Mouse (Mus musculus) spleen, postnatal 4 days (tissue): ENCODE measurements around the gene Cald1.

Experiments used
- DNase-seq, 2 experiments: peaks; one replicate each; pipeline ENCODE4 v3.0.0; 2022; ENCODE audit warnings: low spot score in 2 of 2

Gene Cald1

GRCm38 (mm10) chr6:34664749-34665148 lies 66.4 kb downstream of the Cald1 start:
- DNase-seq: no peak

DNA sequence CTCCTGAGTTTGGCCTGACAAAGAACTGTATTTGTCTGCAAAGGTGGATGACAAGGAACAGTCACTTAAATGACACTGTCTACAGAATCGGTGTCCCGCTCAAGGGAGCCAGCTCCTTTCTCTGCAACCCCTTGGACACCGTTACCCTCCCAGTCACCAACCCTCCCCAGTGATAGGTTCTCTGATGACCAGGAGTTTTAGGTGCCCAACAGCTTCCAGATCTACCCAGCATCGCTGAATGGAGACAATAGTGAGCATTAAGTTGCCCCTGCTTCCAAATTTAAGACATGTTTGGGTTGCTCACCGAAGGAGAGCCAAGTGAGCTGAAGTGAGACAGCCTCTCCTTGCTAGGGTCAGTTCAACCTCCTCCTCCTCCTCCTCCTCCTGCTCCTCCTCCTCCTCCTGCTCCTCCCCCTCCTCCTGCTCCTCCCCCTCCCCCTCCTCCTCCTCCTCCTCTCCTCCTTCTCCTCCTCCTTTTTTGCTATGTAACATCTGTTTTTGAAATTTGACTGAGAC lies 70.5 kb downstream of the Cald1 start:
- no peak for DNase-seq

GRCm38 (mm10) chr6:34671355-34671754 lies 73.1 kb downstream of the Cald1 start:
- DNase-seq: no peak

- DNase-seq: no peak
Measured at GRCm38 (mm10) chr6:34674416-34674815, 76.1 kb downstream of the Cald1 start.

DNA sequence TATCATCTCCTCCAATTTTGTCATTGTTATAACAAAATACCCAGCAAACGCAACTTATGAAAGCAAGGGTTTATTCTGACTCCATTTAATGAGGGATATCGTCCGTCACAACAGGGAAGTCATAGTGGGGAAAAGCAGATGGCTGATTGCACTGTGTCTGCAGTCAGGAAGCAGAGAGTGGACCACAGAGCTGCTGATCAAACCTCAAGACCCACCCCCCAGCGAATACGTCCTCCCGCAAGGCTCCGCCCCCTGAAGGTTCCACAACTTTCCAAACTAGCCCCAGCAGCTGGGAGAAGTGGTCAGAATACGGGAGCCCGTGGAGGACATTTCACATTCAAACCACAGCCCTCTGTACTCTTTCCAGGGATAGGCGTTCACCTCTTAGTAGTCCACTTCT lies 76.6 kb downstream of the Cald1 start:
- no peak for DNase-seq

- DNase-seq: no peak
Measured at GRCm38 (mm10) chr6:34682126-34682525, 83.8 kb downstream of the Cald1 start.

DNA sequence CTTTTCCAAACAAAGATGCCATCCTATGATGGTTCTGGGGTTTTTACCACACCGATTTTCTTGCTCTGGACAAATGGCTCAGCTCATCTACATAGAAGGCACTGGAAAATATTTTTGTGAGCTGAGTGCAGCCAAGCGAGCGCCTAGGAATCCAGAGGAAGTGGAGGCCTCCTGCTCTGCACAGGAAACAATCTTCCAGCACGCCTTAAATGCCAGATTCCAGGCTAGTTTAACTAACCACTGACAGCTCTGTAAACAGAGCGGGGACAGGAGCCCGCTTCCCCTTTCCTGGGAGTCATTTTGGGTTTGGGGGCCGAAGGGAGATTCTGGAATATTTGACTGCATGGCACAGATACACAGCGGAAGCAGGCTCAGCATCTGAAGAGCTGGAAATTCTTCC lies 86.6 kb downstream of the Cald1 start:
- no peak for DNase-seq

DNA sequence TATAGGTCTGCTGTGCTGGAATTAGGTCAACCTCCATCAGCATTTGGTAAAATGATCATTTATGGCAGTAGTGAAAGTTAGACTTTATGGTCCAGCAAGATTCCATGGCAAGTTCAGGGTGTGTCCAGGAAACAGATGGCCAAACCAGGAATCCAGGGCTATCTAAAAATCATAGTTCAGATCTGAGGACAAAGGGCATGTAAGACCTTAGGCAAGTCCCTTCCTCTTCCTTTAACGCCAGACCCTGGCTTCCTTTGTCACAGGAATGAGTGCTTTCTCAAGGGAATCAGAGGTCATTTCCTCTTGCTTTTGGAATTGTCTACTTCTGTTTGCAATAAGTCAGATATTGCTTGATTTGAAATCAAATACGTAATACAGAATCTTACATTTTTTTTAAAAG lies 90.7 kb downstream of the Cald1 start:
- no peak for DNase-seq

- DNase-seq: no peak
Measured at GRCm38 (mm10) chr6:34691416-34691815, 93.1 kb downstream of the Cald1 start.

DNA sequence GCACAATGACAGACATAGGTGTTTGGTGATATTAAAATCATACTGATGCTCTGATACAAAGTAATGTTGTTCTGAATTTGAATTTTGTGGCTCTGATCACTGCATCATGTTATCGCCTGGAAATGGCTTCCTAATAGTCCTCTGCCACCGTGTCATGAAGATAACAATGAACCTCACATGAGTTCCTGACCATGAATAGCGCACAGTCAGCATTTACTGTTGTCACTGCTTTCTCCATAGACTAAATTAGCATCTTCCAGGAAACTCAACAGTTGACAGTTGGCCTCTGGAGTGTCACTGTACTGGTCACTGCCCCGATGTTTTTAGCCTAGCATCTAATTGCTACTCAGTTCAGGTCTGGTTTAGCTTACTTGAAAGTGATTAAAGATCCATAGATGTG lies 95.8 kb downstream of the Cald1 start:
- no peak for DNase-seq

GRCm38 (mm10) chr6:34703421-34704120 lies 105.3 kb downstream of the Cald1 start:
- no peak for DNase-seq

DNA sequence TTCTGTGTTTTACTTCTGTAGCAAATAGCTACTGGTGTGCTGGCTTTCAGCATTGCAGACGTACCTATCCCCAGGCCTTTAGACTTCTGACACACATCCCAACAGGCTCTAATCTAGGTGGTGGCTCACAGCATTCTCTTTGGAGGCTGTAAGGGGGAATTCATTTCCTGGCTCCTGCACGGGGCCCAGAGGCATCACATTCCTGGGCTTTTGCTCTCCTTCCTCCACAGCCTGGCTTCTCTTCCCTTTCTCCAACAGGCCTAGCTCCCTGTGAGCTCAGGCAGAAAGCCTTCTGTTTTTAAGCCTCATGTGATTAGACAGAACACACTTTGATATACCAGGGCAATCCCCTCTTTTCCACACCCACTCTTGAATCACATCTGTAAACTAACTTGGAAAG lies 109.2 kb downstream of the Cald1 start:
- DNase-seq: no peak

GRCm38 (mm10) chr6:34708650-34709265 lies 110.5 kb downstream of the Cald1 start:
- DNase-seq: no peak

- no peak for DNase-seq
Measured at GRCm38 (mm10) chr6:34709289-34709688, 111.0 kb downstream of the Cald1 start.

DNA sequence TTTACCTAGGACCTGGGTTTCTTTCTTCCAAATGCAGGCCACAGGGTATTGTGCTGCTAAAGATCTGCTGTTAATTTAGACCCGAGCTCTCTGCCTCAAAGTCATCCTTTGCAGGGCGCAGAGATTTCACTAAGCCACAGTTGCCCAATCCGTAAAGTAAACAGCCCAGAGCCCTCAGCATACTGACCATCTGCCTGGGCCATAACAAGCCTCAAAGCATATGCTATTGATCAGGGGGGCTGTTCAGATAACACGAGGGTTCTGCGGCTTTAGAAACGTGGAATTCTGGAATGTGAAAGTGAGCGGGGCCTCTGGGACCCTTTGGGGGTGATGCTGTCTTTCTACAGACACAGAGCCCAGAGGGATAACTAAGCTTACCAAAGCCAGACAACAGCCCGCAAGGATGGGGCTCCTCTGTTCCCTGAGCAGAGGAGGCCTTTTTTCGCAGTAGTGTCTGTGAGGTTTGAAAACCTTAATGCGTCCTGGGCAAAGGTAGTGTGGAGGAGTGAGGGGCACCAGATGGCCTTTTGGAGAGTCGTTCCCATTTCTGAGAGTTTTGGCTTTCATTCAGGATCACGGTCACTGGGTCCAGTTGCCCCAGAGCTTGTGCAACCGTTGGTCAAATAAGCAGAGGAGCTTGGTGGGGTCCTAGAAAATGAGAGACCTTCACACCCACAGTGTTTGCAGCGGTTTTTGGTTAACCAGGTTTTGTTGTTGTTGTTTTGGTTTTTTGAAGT lies 111.8 kb downstream of the Cald1 start:
- DNase-seq: no peak

DNA sequence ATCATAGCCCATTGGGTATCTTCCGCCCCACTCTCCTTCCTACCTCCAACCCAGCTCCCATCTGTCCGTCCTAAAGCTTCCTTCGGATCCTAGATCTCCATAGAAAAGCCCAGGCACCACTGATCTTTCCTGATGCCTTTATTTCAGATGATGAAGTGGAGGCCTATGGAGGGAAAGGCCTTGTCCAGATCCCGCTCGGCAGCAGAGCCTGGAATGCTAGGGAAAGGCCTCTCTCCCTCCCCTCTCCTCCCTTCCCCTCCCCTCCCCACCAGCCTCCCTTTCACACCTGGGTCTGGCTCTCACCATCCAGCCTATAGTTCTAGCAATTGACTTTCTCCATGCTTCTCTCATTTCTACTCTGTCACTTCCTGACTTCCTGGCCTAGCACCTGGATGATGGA lies 112.5 kb downstream of the Cald1 start:
- no peak for DNase-seq

GRCm38 (mm10) chr6:34711620-34712019 lies 113.3 kb downstream of the Cald1 start:
- no peak for DNase-seq

DNA sequence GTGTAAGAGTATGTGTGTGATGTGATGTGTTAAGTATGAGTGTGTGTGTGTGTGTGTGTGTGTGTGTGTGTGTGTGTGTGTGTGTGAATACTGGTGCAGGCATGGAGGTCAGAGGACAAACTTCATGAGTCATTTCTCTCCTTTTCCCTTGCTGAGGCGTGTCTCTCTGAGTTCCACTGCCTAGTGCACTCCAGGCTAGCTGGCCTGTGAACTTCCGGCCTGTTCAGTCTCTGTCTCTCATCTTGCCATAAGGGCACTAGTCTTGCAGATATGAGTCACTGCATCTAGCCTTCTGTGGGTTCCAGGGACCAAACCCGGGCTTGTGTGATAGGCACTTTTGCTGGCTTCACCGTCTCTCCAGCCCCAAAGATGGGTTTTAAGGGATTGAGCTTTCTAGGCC lies 114.9 kb downstream of the Cald1 start:
- DNase-seq: no peak

GRCm38 (mm10) chr6:34713777-34714176 lies 115.5 kb downstream of the Cald1 start:
- no peak for DNase-seq

DNA sequence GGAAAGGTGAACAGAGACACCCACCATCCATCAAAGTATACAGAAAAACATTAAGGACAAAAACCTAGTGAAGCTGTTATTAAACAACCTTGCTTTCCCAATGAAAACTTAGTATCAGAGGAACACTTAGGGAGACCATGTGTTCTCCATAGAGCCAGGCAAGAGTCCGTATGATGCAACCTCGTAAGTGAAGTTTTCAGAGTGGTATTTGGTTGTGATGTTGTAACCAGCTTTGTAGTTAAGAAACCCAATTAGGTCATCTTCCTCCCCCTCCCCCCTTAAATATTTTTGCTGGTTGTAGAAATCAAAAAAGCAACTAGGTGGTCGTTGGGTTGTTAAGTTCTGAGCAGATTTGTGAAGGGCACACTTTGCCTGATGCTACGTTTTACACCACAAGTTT lies 116.3 kb downstream of the Cald1 start:
- DNase-seq: no peak

DNA sequence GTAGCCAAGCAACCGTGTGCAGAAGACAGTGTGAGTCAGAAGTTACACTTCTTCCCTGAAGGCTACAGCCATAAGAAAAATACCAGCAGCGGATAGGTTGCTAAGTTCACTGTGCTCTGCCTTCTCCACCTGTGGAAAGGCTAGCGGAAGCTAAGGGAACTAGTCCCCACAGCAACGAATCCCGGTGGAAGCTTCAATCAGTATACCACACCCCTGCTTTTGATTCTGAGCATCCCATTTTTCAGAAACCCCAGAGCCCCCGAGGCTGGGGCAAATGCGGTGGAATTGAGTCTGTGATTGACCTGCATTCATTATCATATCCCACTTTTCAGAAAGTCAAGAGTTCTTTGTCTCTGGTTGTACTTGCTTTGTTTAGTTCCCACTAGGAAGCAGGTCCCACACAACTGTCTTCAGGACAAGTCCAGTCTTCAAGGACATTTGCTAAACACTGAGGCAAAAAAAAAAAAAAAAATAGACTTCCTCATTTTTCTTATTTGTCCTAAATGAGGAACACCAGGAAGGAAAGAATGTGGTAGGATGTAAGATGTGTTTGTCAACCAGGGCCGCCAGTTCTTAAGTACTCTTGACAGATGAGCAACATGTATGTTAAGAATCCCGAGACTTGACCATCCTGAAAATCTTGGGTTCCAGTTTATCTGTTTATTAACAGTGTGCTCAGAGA lies 118.0 kb downstream of the Cald1 start:
- DNase-seq: no peak

DNA sequence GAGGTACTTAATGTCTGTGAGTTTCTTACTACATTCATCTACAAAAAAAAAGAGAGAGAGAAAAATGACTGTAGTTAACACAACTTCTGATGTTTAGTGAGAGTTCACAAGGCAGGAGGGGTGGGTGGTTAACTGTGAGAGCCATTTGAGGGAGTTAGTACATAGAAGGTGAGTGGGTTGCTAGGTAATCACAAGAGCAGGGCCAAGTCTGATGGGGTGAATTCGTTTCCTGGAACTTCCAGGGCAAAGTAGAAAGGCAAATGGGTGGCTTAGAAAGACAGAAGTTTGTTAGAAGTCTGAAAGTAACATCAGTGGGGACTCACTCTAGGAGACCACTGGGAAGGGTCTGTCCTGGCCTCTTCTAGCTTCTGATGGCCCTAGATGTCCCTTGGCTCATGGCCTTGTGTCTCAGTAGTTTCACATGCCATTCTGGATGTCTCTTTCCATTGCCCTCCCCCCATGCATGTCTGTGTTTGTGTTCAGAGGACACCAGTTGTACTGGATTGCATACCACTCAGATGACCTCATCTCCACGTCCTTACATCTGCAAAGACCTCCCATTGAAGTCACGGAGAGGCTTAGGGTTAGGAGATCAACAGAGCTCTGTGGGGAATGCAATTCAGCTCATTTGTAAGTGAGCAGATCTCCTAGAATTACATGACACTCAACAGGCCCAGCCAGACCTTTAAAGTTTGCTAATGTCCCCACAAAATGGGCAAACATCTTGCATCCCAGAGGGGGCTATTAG lies 118.8 kb downstream of the Cald1 start:
- DNase-seq: no peak
